Mouse (Mus musculus): ENCODE measurements at regions not wholly inside any gene's neighbourhood (a gene's known extent, or its start where the extent isn't known, plus 50 kb on each side); places are given as distances from the start of the nearest gene placed in this dataset.

DNA sequence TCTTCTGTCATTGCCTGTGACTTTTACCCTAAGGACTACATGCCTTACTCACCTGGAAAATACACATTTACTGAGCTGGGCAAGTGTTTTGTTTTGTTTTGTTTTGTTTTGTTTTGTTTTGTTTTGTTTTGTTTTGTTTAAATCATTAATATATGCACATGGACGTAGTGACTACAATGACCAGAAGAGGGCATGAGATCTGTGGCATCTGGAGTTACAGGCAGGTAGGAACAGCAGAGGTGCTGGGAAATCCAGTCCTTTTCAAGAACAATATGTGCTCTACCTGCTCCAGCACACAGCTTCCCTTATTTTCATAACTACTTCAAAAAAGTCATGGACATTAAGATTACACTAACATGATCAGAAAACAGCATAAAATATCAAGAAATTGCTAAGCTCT lies 324.4 kb upstream of the Thbs1 start:
- no peak for TF ChIP-seq CTCF (IDR thresholded peaks at IDR 0.05; ENCODE audit: control insufficient read depth, insufficient read depth, insufficient read length)
- no peak for TF ChIP-seq USF1 (IDR thresholded peaks at IDR 0.05; ENCODE audit: low read depth)
- TF ChIP-seq MAX (IDR thresholded peaks at IDR 0.05) = no peak
- TF ChIP-seq MYOG (IDR thresholded peaks at IDR 0.05; ENCODE audit: control insufficient read depth, extremely low read depth, insufficient read length) = no peak
- no peak for TF ChIP-seq CEBPB (IDR thresholded peaks at IDR 0.05; ENCODE audit: low read depth)
- no peak for TF ChIP-seq MYOD1 (IDR thresholded peaks at IDR 0.05; ENCODE audit: control insufficient read depth, insufficient read length, low read depth)

Measured in C2C12 (cell line).